Mouse (Mus musculus) ES-Bruce4 (cell line): ENCODE results near the gene Pcp4l1.

Experiments
- CTCF ChIP-seq: IDR thresholded peaks from one replicate; pipeline ENCODE4 v1.8.1; 2011; ENCODE audit warnings: low read depth, low read length
- POLR2A ChIP-seq: IDR thresholded peaks from one replicate; pipeline ENCODE4 v1.8.1; 2011; ENCODE audit warnings: low read length; ENCODE audit not compliant: insufficient read depth

DNA sequence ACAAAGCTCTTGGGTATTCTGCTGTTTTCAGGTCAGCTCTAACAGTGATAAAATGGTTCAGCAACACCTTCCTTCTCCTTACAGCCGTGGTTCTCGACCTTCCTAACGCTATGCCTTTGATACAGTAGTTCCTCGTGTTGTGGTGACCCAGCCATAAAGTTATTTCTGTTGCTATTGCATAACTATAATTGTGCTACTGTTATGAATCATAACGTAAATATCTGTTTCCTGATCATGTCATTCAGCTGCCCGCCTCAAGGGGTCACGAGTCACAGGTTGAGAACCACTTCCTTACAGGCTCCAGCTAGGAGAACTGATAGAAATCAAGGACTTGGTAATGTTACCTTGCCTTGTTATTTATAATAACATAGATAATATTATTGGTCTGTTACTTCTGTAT is 11.8 kb downstream of the Pcp4l1 start:
- TF ChIP-seq CTCF (no peak), POLR2A (no peak)
